In the genomic region with DNA sequence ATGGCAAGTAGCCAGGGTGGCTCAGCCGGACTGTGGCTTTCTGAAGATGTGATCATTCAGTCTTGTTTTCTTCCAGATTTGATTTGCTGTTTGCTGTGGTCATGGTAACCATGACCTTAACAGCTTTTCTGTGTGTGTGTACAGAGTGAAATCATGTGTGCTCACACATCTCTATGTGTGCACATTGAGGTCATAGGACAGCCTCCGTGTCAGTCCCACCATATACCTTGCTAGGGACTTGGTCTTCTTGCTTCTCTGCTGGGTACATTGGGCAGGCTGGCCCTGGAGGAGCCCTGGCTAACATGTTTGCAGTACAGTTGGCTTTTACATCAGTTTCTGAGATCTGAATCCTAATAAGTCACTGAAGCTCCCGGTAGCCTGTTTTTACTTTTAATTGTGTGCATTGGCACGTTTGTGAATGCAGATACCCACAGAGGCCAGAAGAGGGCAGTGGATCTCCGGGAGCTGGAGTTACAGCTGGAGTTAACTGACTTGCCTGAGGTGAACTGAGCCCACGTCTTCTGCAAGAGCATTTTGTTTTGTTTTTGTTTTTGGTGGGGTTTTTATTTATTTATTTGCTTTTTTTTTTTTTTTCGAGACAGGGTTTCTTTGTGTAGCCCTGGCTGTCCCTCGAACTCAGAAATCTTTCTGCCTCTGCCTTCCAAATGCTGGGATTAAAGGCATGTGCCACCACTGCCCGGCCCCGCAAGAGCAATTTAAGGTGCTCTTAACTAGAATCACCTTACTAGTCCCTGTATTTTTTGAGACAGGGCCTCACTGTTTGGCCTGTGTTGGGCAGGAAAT, we compare ENCODE assay signal across 8 mouse cellular contexts. TPM values are rescaled to one million over a fixed set of nuclear protein-coding genes. Genes with fewer than 3 reads are reported as not detected.
DNase-seq lines count a peak whose midpoint lies in the region; ATAC-seq and TF ChIP-seq lines count a peak whose summit lies in the region.

No protein-coding gene starts in this region.

- TF ChIP-seq POLR2A in CH12.LX (IDR thresholded peaks at IDR 0.05; ENCODE audit: low read depth, low read length), result no peak; the same call in 1 of the 2 replicates

- in situ Hi-C loops in CH12.LX (cut with MboI; ENCODE audit: low pct_ligation_motif_present, low pct_unique_long_range_greater_than_20kb, low sequenced_read_pairs), result loop anchor here (5.0 kb wide), 2 partner anchors 39 to 99 kb away; a partner anchor contains a TSS

- no peak overlapping the region for H3K4me3 ChIP-seq in kidney, embryonic 14.5 days (ENCODE audit: low read length)
- peak overlapping the region in 2 of 3 experiments; percentile 18 to 23 for H3K4me3 ChIP-seq in CH12.LX (replicated peaks in 1 of 3; ENCODE audit: low read depth in 2 of 3, low read length in 2 of 3, poor library complexity in 1 of 3)
- no peak overlapping the region for H3K4me3 ChIP-seq in neural tube, embryonic 11.5 days (ENCODE audit: low read depth, low read length)

- H3K36me3 ChIP-seq in kidney, embryonic 14.5 days (ENCODE audit: control insufficient read depth, insufficient read depth, low read length), result peaks cover 8% of the 10 kb centered on the region; the same call in 1 of the 2 replicates
- peaks cover 15 to 37% of the 10 kb centered on the region in 2 experiments for H3K36me3 ChIP-seq in CH12.LX (replicated peaks in 1 of 2; ENCODE audit: control insufficient read depth in 1 of 2, insufficient read depth in 1 of 2, low read length in 1 of 2)
- no peaks in the 10 kb centered on the region for H3K36me3 ChIP-seq in neural tube, embryonic 11.5 days (ENCODE audit: control insufficient read depth, insufficient read depth, low read length)

- H3K4me1 ChIP-seq in kidney, embryonic 14.5 days (ENCODE audit: control insufficient read depth, insufficient read depth, low read length), result no peaks in the 10 kb centered on the region
- peaks cover 12 to 45% of the 10 kb centered on the region in 2 experiments for H3K4me1 ChIP-seq in CH12.LX (ENCODE audit: control insufficient read depth in 1 of 2, insufficient read depth in 2 of 2)
- no peaks in the 10 kb centered on the region for H3K4me1 ChIP-seq in neural tube, embryonic 11.5 days (ENCODE audit: control insufficient read depth, insufficient read depth, low read length)

- TF ChIP-seq RAD21 in CH12.LX (IDR thresholded peaks at IDR 0.05; ENCODE audit: low read depth, low read length), result peak; percentile 92

- H3K27ac ChIP-seq in kidney, embryonic 14.5 days (ENCODE audit: low read depth, low read length), result no peak overlapping the region
- peak overlapping the region; percentile 81 for H3K27ac ChIP-seq in CH12.LX (ENCODE audit: insufficient read depth, low read depth)
- H3K27ac ChIP-seq in neural tube, embryonic 11.5 days (ENCODE audit: low read depth, low read length), result no peak overlapping the region

- peak; percentile 65 to 94; a peak in 3 of 4 replicates for TF ChIP-seq CTCF in CH12.LX (conservative IDR thresholded peaks at IDR 0.05 in 1 of 2, IDR thresholded peaks at IDR 0.05 in 1 of 2; ENCODE audit: low read depth in 2 of 2, low read length in 2 of 2)

- H3K79me2 ChIP-seq in CH12.LX (replicated peaks; ENCODE audit: control insufficient read depth, extremely low read depth, insufficient read depth, poor library complexity, severe bottlenecking), result no peaks in the 10 kb centered on the region

- no peak overlapping the region for H3K9ac ChIP-seq in kidney, embryonic 14.5 days (ENCODE audit: low read depth, low read length)
- peak overlapping the region; percentile 27; the same call in 1 of the 2 replicates for H3K9ac ChIP-seq in CH12.LX (ENCODE audit: insufficient read depth, low read depth)
- no peak overlapping the region for H3K9ac ChIP-seq in neural tube, embryonic 11.5 days (ENCODE audit: low read length)

- no peak overlapping the region for H3K4me2 ChIP-seq in kidney, embryonic 14.5 days (replicated peaks; ENCODE audit: low read depth, low read length)
- peak overlapping the region; percentile 89 for H3K4me2 ChIP-seq in CH12.LX (ENCODE audit: insufficient read depth, low read depth, poor library complexity, severe bottlenecking)
- no peak overlapping the region for H3K4me2 ChIP-seq in neural tube, embryonic 11.5 days (ENCODE audit: low read depth)

- DNase-seq in kidney, adult 11 months, result peak; percentile 23
- peak; percentile 85 for DNase-seq in CH12.LX (ENCODE audit: extremely low read depth)
- peak; percentile 23 for DNase-seq in adrenal gland, adult 8-10 months
- DNase-seq in frontal cortex, postnatal 36 days (ENCODE audit: low spot score in 2 of 2), result peak; percentile 11 to 21
- peak; percentile 26 for DNase-seq in layer of hippocampus, adult 9-10 months (ENCODE audit: low spot score)
- peak; percentile 23 for DNase-seq in neural tube, embryonic 11.5 days (ENCODE audit: low spot score)
- peak; percentile 62 for DNase-seq in thymus, postnatal 4 days

- TF ChIP-seq EP300 in CH12.LX (IDR thresholded peaks at IDR 0.05; ENCODE audit: low read length), result no peak

- H3K27me3 ChIP-seq in kidney, embryonic 14.5 days (ENCODE audit: control insufficient read depth, insufficient read depth, low read length), result no peaks in the 10 kb centered on the region
- H3K27me3 ChIP-seq in CH12.LX (replicated peaks), result no peaks in the 10 kb centered on the region
- H3K27me3 ChIP-seq in neural tube, embryonic 11.5 days (ENCODE audit: control insufficient read depth, insufficient read depth, low read length), result no peaks in the 10 kb centered on the region

- dilution Hi-C loops in CH12.LX (cut with MboI; ENCODE audit: extremely low pct_ligation_motif_present, extremely low pct_unique_long_range_greater_than_20kb, low sequenced_read_pairs), result no loop called here

- WGBS in kidney, embryonic 14.5 days, result 60% methylated on average over 10 of the region's 10 CpGs
- WGBS in neural tube, embryonic 11.5 days, result 59% methylated on average over 10 of the region's 10 CpGs

- H3K9me3 ChIP-seq in kidney, embryonic 14.5 days (ENCODE audit: control insufficient read depth, low read length), result no peaks in the 10 kb centered on the region
- H3K9me3 ChIP-seq in CH12.LX (replicated peaks; ENCODE audit: low read length), result no peaks in the 10 kb centered on the region
- H3K9me3 ChIP-seq in neural tube, embryonic 11.5 days (ENCODE audit: control insufficient read depth, low read length), result no peaks in the 10 kb centered on the region

- ATAC-seq in kidney, embryonic 14.5 days (ENCODE audit: low FRiP score, low TSS enrichment), result no peak
- ATAC-seq in neural tube, embryonic 11.5 days (ENCODE audit: insufficient read depth, low FRiP score, low TSS enrichment), result no peak

TF ChIP-seq in CH12.LX, 34 proteins besides CTCF, POLR2A, EP300 and RAD21 (continues in another document):
- no peak for TF ChIP-seq ZKSCAN1 (IDR thresholded peaks at IDR 0.05; ENCODE audit: borderline replicate concordance, low read depth, low read length)
- no peak for TF ChIP-seq ELF1 (IDR thresholded peaks at IDR 0.05; ENCODE audit: low read depth, low read length)
- TF ChIP-seq IRF4 (IDR thresholded peaks at IDR 0.05; ENCODE audit: low read depth, low read length), result peak; percentile 50; the same call in 1 of the 2 replicates
- peak; percentile 89; the same call in 1 of the 2 replicates for TF ChIP-seq CHD1 (IDR thresholded peaks at IDR 0.05; ENCODE audit: low read depth, low read length)
- TF ChIP-seq MAZ (IDR thresholded peaks at IDR 0.05; ENCODE audit: low read depth, low read length), result 0 out of 2 replicates have a peak, but pooled peaks have one; percentile 54
- no peak for TF ChIP-seq MAFK (IDR thresholded peaks at IDR 0.05; ENCODE audit: insufficient replicate concordance, low read length)
- peak; percentile 22; the same call in 1 of the 2 replicates for TF ChIP-seq MXI1 (IDR thresholded peaks at IDR 0.05; ENCODE audit: low read depth, low read length)
- no peak for TF ChIP-seq USF1 (IDR thresholded peaks at IDR 0.05; ENCODE audit: low read depth, low read length)
- TF ChIP-seq SMC3 (IDR thresholded peaks at IDR 0.05; ENCODE audit: low read depth, low read length), result peak; percentile 73
- TF ChIP-seq JUND (conservative IDR thresholded peaks at IDR 0.05; ENCODE audit: low read depth, low read length), result 0 out of 2 replicates have a peak, but pooled peaks have one; percentile 31
- TF ChIP-seq RCOR1 (conservative IDR thresholded peaks at IDR 0.05; ENCODE audit: low read depth, low read length), result no peak
- no peak for TF ChIP-seq GABPA (IDR thresholded peaks at IDR 0.05; ENCODE audit: insufficient replicate concordance, low read depth, low read length)
- TF ChIP-seq MAX (IDR thresholded peaks at IDR 0.05; ENCODE audit: low read length), result 0 out of 2 replicates have a peak, but pooled peaks have one; percentile 5
- peak; percentile 57 for TF ChIP-seq ZNF384 (IDR thresholded peaks at IDR 0.05; ENCODE audit: low read depth, low read length)
- no peak for TF ChIP-seq JUN (IDR thresholded peaks at IDR 0.05; ENCODE audit: insufficient read depth, low read depth, low read length)
- TF ChIP-seq USF2 (conservative IDR thresholded peaks at IDR 0.05; ENCODE audit: low read depth, low read length), result no peak
- TF ChIP-seq NRF1 (IDR thresholded peaks at IDR 0.05; ENCODE audit: low read depth, low read length), result no peak; the same call in 1 of the 2 replicates
- TF ChIP-seq ZC3H11A (IDR thresholded peaks at IDR 0.05; ENCODE audit: low read depth, low read length), result peak; percentile 37

RNA-seq across cellular contexts. Expression of a gene that starts 38.0 kb away (rescaled TPM):
- 36.9 and 48.2 TPM in 2 replicates for polyA plus RNA-seq in kidney, embryonic 14.5 days (2014; fragmentation: Nextera tagmentation; extraction: Ambion mirVana)
- 106 and 113 TPM in 2 replicates for total RNA-seq in CH12.LX (2012; rRNA removed)
- total RNA-seq in CH12.LX (2014; rRNA removed), result 152 and 173 TPM in 2 replicates
- 114 and 118 TPM in 2 replicates for polyA plus RNA-seq in CH12.LX (2012; ENCODE audit: insufficient read length, low read depth)
- 10 to 100 TPM; 15.7 to 30.6 (median 22.2) TPM for total RNA-seq in adrenal gland, adult 8-10 months (2022)
- 34.6 and 39.2 TPM in 2 replicates for polyA plus RNA-seq in neural tube, embryonic 11.5 days (2014; fragmentation: Nextera tagmentation; extraction: Ambion mirVana)

RNA-seq across cellular contexts. Expression of a gene that starts 46.4 kb away (rescaled TPM):
- polyA plus RNA-seq in kidney, embryonic 14.5 days (2014; fragmentation: Nextera tagmentation; extraction: Ambion mirVana), result 12.3 and 15.8 TPM in 2 replicates
- total RNA-seq in CH12.LX (2012; rRNA removed) (24.0 and 26.4 TPM in 2 replicates), CH12.LX (2014; rRNA removed) (46.3 and 48.1 TPM in 2 replicates)
- polyA plus RNA-seq in CH12.LX (2012; ENCODE audit: insufficient read length, low read depth), result 32.9 and 35.2 TPM in 2 replicates
- 1 to 10 TPM; 2.1 to 3.9 (median 2.8) TPM for total RNA-seq in adrenal gland, adult 8-10 months (2022)
- polyA plus RNA-seq in neural tube, embryonic 11.5 days (2014; fragmentation: Nextera tagmentation; extraction: Ambion mirVana), result 14.2 and 15.6 TPM in 2 replicates

RNA-seq across cellular contexts. Expression of a gene that starts 49.9 kb away (rescaled TPM):
- polyA plus RNA-seq in kidney, embryonic 14.5 days (2014; fragmentation: Nextera tagmentation; extraction: Ambion mirVana), result 32.4 and 36.5 TPM in 2 replicates
- total RNA-seq in CH12.LX (2012; rRNA removed) (56.7 and 61.9 TPM in 2 replicates), CH12.LX (2014; rRNA removed) (160 and 171 TPM in 2 replicates)
- polyA plus RNA-seq in CH12.LX (2012; ENCODE audit: insufficient read length, low read depth), result 106 and 124 TPM in 2 replicates
- total RNA-seq in adrenal gland, adult 8-10 months (2022), result 10 to 100 TPM; 42.8 to 53.9 (median 47.1) TPM
- 21.3 TPM in 2 replicates for polyA plus RNA-seq in neural tube, embryonic 11.5 days (2014; fragmentation: Nextera tagmentation; extraction: Ambion mirVana)

Comparison
In these comparisons a context has a peak if more than half of its experiments do, and no peak if none do; other contexts are left out.
1. DNase-seq: peak in every context shown above with its lines; median percentile 85 in CH12.LX; 62 in thymus, postnatal 4 days; 26 in layer of hippocampus, adult 9-10 months; 23 in kidney, adult 11 months; 23 in adrenal gland, adult 8-10 months; 23 in neural tube, embryonic 11.5 days; 16 in frontal cortex, postnatal 36 days.
2. H3K4me3 ChIP-seq: peak in CH12.LX (2 of 3); none in kidney, embryonic 14.5 days (single experiment) and neural tube, embryonic 11.5 days (single experiment).